In the genomic region with DNA sequence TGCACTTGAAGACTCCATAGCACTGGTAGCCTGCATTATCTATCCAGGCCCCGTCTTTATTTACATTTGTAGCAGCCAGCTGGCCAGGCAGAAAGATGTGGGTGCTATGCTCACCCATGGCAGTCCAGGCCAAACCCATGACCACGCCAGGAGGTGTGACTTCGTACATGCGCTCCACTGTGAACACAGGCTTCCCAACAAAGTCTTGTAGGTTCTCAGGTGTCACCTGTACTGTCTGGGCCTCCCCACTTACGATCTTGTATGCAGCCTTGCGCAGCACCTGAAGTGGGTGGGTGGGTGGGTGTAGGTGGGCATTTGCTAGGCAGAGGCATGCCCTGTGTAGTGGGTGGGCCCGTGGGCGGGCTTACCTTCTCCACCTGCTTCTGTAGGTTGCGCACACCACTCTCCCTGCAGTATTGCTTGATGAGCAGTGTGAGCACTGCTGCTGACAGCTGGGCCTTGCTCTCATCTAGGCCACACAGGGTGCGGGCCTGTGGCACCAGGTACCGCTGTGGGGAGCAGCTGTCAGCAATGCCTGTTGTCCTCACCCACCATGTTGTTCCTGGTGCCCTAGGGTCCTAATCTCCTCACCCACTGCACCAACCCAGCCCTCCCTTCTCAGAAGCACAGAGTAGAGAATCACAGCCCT, we compare ENCODE assay signal across 10 mouse cellular contexts. TPM values are rescaled to one million over a fixed set of nuclear protein-coding genes. Genes with fewer than 3 reads are reported as not detected.
A peak's percentile ranks its signal among the peaks of the same experiment; 100 is the strongest.
DNase-seq lines count a peak whose midpoint lies in the region; ATAC-seq and TF ChIP-seq lines count a peak whose summit lies in the region.
"Had no signal": no experiment of that assay in that cellular context is flagged by ENCODE, and none has a peak within 500 bp of the region (broad histone marks: within the 10 kb centered on the region; RNA-seq: fewer than 3 reads in every experiment).

No protein-coding gene starts in this region.

- H3K4me3 ChIP-seq in gastrocnemius, adult 2 months: peak overlapping the region; percentile 97
- H3K4me3 ChIP-seq in hindbrain, embryonic 11.5 days (ENCODE audit: low read depth, low read length): 0 out of 2 replicates have a peak overlapping the region, but pooled peaks have one; percentile 8
- peak overlapping the region; percentile 69 for H3K4me3 ChIP-seq in liver, embryonic 15.5 days (replicated peaks)

- peaks cover 19% of the 10 kb centered on the region; the same call in 1 of the 2 replicates for H3K36me3 ChIP-seq in hindbrain, embryonic 11.5 days (ENCODE audit: control insufficient read depth, insufficient read depth, low read length)
- peaks cover 61% of the 10 kb centered on the region for H3K36me3 ChIP-seq in liver, embryonic 15.5 days (replicated peaks)

- intact Hi-C loops in gastrocnemius, adult 2 months (cut with DNase I): no loop called here

- peaks cover 9% of the 10 kb centered on the region for H3K4me1 ChIP-seq in hindbrain, embryonic 11.5 days (replicated peaks; ENCODE audit: control insufficient read depth, insufficient read depth, low read length)
- H3K4me1 ChIP-seq in liver, embryonic 15.5 days (replicated peaks): peaks cover 56% of the 10 kb centered on the region

- H3K27ac ChIP-seq in gastrocnemius, adult 2 months: no peak overlapping the region
- H3K27ac ChIP-seq in hindbrain, embryonic 11.5 days (ENCODE audit: low read depth, low read length): no peak overlapping the region
- no peak overlapping the region for H3K27ac ChIP-seq in liver, embryonic 15.5 days (replicated peaks)

- WGBS in hindbrain, embryonic 11.5 days: 88% methylated on average over 11 of the region's 11 CpGs
- 71% methylated on average over 11 of the region's 11 CpGs for WGBS in liver, embryonic 15.5 days (ENCODE audit: insufficient replicate concordance)

- 0 out of 2 replicates have a peak overlapping the region, but pooled peaks have one; percentile 83 for H3K4me2 ChIP-seq in hindbrain, embryonic 11.5 days (replicated peaks; ENCODE audit: low read depth, low read length)
- peak overlapping the region; percentile 75 for H3K4me2 ChIP-seq in liver, embryonic 15.5 days

- no peaks in the 10 kb centered on the region for H3K9me3 ChIP-seq in hindbrain, embryonic 11.5 days (ENCODE audit: control insufficient read depth, low read length)
- no peaks in the 10 kb centered on the region for H3K9me3 ChIP-seq in liver, embryonic 15.5 days (replicated peaks)

- no peak for TF ChIP-seq CTCF in gastrocnemius, adult 2 months (IDR thresholded peaks at IDR 0.05)

- DNase-seq in gastrocnemius, adult 2 months: no peak
- DNase-seq in gastrocnemius, adult 8-10 months (ENCODE audit: low spot score in 2 of 2): no peak
- DNase-seq in ES-CJ7 (ENCODE audit: low read depth, low spot score): peak; percentile 45
- no peak for DNase-seq in hindbrain, embryonic 11.5 days (ENCODE audit: low spot score)
- no peak for DNase-seq in frontal cortex, postnatal 36 days (ENCODE audit: low spot score in 2 of 2)
- no peak for DNase-seq in adrenal gland, postnatal 36 days
- DNase-seq in urinary bladder, postnatal 10 days (ENCODE audit: low spot score): no peak
- DNase-seq: thymus, adult 2 months had no signal

- no peak for ATAC-seq in hindbrain, embryonic 11.5 days (ENCODE audit: low FRiP score)
- ATAC-seq in liver, embryonic 15.5 days (ENCODE audit: insufficient read depth): no peak

- H3K27me3 ChIP-seq in hindbrain, embryonic 11.5 days (ENCODE audit: control insufficient read depth, insufficient read depth, low read length): no peaks in the 10 kb centered on the region
- no peaks in the 10 kb centered on the region for H3K27me3 ChIP-seq in liver, embryonic 15.5 days

- H3K9ac ChIP-seq in hindbrain, embryonic 11.5 days (ENCODE audit: low read depth, low read length): peak overlapping the region; percentile 81; the same call in 1 of the 2 replicates
- peak overlapping the region; percentile 66; the same call in 1 of the 2 replicates for H3K9ac ChIP-seq in liver, embryonic 15.5 days

RNA-seq across cellular contexts. Expression of a gene that starts 2.0 kb away (rescaled TPM):
- total RNA-seq in gastrocnemius, adult 2 months (2021): 100 to 1,000 TPM; 589 to 687 TPM
- total RNA-seq in gastrocnemius, adult 8-10 months (2022): 100 to 1,000 TPM; 576 to 726 (median 610) TPM
- 1,258 and 1,259 TPM in 2 replicates for polyA plus RNA-seq in hindbrain, embryonic 11.5 days (2014; fragmentation: Nextera tagmentation; extraction: Ambion mirVana)
- polyA plus RNA-seq in liver, embryonic 15.5 days (2015; fragmentation: Nextera tagmentation; extraction: Ambion mirVana): 745 and 882 TPM in 2 replicates
- 100 to 1,000 TPM; 804 to 953 TPM for total RNA-seq in adrenal gland, postnatal 36 days (2021)

RNA-seq across cellular contexts. Expression of a gene that starts 5.7 kb away (rescaled TPM):
- 100 to 1,000 TPM; 107 to 167 TPM for total RNA-seq in gastrocnemius, adult 2 months (2021)
- total RNA-seq in gastrocnemius, adult 8-10 months (2022): 100 to 1,000 TPM; 119 to 142 (median 131) TPM
- 184 and 192 TPM in 2 replicates for polyA plus RNA-seq in hindbrain, embryonic 11.5 days (2014; fragmentation: Nextera tagmentation; extraction: Ambion mirVana)
- 125 and 143 TPM in 2 replicates for polyA plus RNA-seq in liver, embryonic 15.5 days (2015; fragmentation: Nextera tagmentation; extraction: Ambion mirVana)
- 100 to 1,000 TPM; 293 to 327 TPM for total RNA-seq in adrenal gland, postnatal 36 days (2021)

RNA-seq across cellular contexts. Expression of a gene that starts 11.4 kb away (rescaled TPM):
- total RNA-seq in gastrocnemius, adult 2 months (2021): 10 to 100 TPM; 60.4 to 71.8 TPM
- 10 to 100 TPM; 63.0 to 69.4 (median 67.5) TPM for total RNA-seq in gastrocnemius, adult 8-10 months (2022)
- 43.7 and 45.4 TPM in 2 replicates for polyA plus RNA-seq in hindbrain, embryonic 11.5 days (2014; fragmentation: Nextera tagmentation; extraction: Ambion mirVana)
- polyA plus RNA-seq in liver, embryonic 15.5 days (2015; fragmentation: Nextera tagmentation; extraction: Ambion mirVana): 36.9 and 44.5 TPM in 2 replicates
- 100 to 1,000 TPM; 582 to 584 TPM for total RNA-seq in adrenal gland, postnatal 36 days (2021)

RNA-seq across cellular contexts. Expression of a gene that starts 12.7 kb away (rescaled TPM):
- total RNA-seq in gastrocnemius, adult 2 months (2021): under 1 TPM in 1 of 2 experiments, not detected in 1; 0.11 TPM
- not detected for total RNA-seq in gastrocnemius, adult 8-10 months (2022)
- polyA plus RNA-seq in hindbrain, embryonic 11.5 days (2014; fragmentation: Nextera tagmentation; extraction: Ambion mirVana): 0.56 and 0.86 TPM in 2 replicates
- 0.30 and 0.44 TPM in 2 replicates for polyA plus RNA-seq in liver, embryonic 15.5 days (2015; fragmentation: Nextera tagmentation; extraction: Ambion mirVana)
- 1 to 10 TPM; 1.5 to 2.4 TPM for total RNA-seq in adrenal gland, postnatal 36 days (2021)
- total RNA-seq: heart, postnatal 25 days had no signal

RNA-seq across cellular contexts. Expression of a gene that starts 30.6 kb away (rescaled TPM):
- total RNA-seq in gastrocnemius, adult 2 months (2021): 10 to 100 TPM; 43.0 to 46.7 TPM
- total RNA-seq in gastrocnemius, adult 8-10 months (2022): 10 to 100 TPM; 29.6 to 46.7 (median 37.6) TPM
- 93.7 and 105 TPM in 2 replicates for polyA plus RNA-seq in hindbrain, embryonic 11.5 days (2014; fragmentation: Nextera tagmentation; extraction: Ambion mirVana)
- polyA plus RNA-seq in liver, embryonic 15.5 days (2015; fragmentation: Nextera tagmentation; extraction: Ambion mirVana): 36.3 and 40.4 TPM in 2 replicates
- 100 to 1,000 TPM; 103 to 122 TPM for total RNA-seq in adrenal gland, postnatal 36 days (2021)

Comparison
In these comparisons a context has a peak if more than half of its experiments do, and no peak if none do; other contexts are left out.
1. H3K4me3 ChIP-seq: peak in every context shown above with its lines; median percentile 97 in gastrocnemius, adult 2 months; 69 in liver, embryonic 15.5 days; 8 in hindbrain, embryonic 11.5 days.
2. RNA of a gene that starts 11.4 kb away (total RNA-seq): 582 to 584 TPM in adrenal gland, postnatal 36 days; 60.4 to 71.8 TPM in gastrocnemius, adult 2 months and 63.0 to 69.4 TPM in gastrocnemius, adult 8-10 months; every median in the first group is over 4 times any median in the second.